In genomic region chr6:125008586-125009128, GRCm38 (mm10) we compare ENCODE assay signal across 8 mouse cellular contexts. TPM values are rescaled to one million over a fixed set of nuclear protein-coding genes. Genes with fewer than 3 reads are reported as not detected.
DNase-seq lines count a peak whose midpoint lies in the region; ATAC-seq and TF ChIP-seq lines count a peak whose summit lies in the region.

No protein-coding gene starts in this region.

- peak; percentile 93 for DNase-seq in Patski (ENCODE audit: low read depth, low spot score)
- DNase-seq in cerebellum, postnatal 14 days, result peak; percentile 96 to 98
- DNase-seq in frontal cortex, postnatal 14 days (ENCODE audit: low spot score in 2 of 2), result peak; percentile 96 to 99
- DNase-seq in layer of hippocampus, postnatal 25 days (ENCODE audit: extremely low spot score in 1 of 2, low spot score in 1 of 2), result peak; percentile 90 to 92
- peak; percentile 100 for DNase-seq in lung, postnatal 25 days (ENCODE audit: low spot score)
- DNase-seq in retina, embryonic 14.5 days (ENCODE audit: low spot score), result peak; percentile 97
- DNase-seq in thymus, postnatal 4 days, result peak; percentile 93

- TF ChIP-seq CTCF in Patski (IDR thresholded peaks at IDR 0.05), result no peak

- peaks cover 52% of the 10 kb centered on the region for H3K4me1 ChIP-seq in hindbrain, embryonic 13.5 days (replicated peaks)

- H3K4me2 ChIP-seq in hindbrain, embryonic 13.5 days, result peak overlapping the region; percentile 76

- H3K9ac ChIP-seq in hindbrain, embryonic 13.5 days, result peak overlapping the region; percentile 90

- no peaks in the 10 kb centered on the region for H3K27me3 ChIP-seq in Patski
- 0 out of 2 replicates have a peak, but pooled peaks cover 5% of the 10 kb centered on the region for H3K27me3 ChIP-seq in hindbrain, embryonic 13.5 days

- H3K4me3 ChIP-seq in hindbrain, embryonic 13.5 days, result peak overlapping the region; percentile 67

- peaks cover 21% of the 10 kb centered on the region for H3K36me3 ChIP-seq in hindbrain, embryonic 13.5 days

- 1% methylated on average over 33 of the region's 34 CpGs for WGBS in hindbrain, embryonic 13.5 days

- ATAC-seq in Patski, result peak; percentile 90
- ATAC-seq in hindbrain, embryonic 13.5 days (ENCODE audit: low FRiP score), result peak; percentile 97

- peak overlapping the region; percentile 99 for H3K27ac ChIP-seq in hindbrain, embryonic 13.5 days

- CTCF ChIA-PET in Patski (lab: Charles Lee), result interaction anchor here (0.9 to 2.4 kb wide), 6 partner anchors 15 to 149 kb away, joined by 3 to 8 read pairs (median 5); partner anchors contain the start of gene Mlf2

- POLR2A ChIA-PET in Patski (lab: Charles Lee), result interaction anchor here (0.5 to 1.7 kb wide), 6 partner anchors 9 to 62 kb away, joined by 3 to 4 read pairs (median 3); partner anchors contain the start of gene Pianp

- in situ Hi-C loops in Patski (cut with MboI; ENCODE audit: low pct_unique_long_range_greater_than_20kb), result no loop called here

- H3K9me3 ChIP-seq in hindbrain, embryonic 13.5 days, result no peaks in the 10 kb centered on the region

RNA-seq across cellular contexts. Expression of gene Zfp384, which starts 0.3 kb away (rescaled TPM):
- polyA plus RNA-seq in Patski (2021), result 53.0 TPM
- polyA plus RNA-seq in hindbrain, embryonic 13.5 days (2015; fragmentation: Nextera tagmentation; extraction: Ambion mirVana), result 17.7 and 20.4 TPM in 2 replicates
- total RNA-seq in layer of hippocampus, postnatal 25 days (2021), result 10 to 100 TPM; 42.4 to 49.6 TPM

RNA-seq across cellular contexts. Expression of gene Pianp, which starts 12.2 kb away (rescaled TPM):
- 12.9 TPM for polyA plus RNA-seq in Patski (2021)
- polyA plus RNA-seq in hindbrain, embryonic 13.5 days (2015; fragmentation: Nextera tagmentation; extraction: Ambion mirVana), result 29.3 and 31.6 TPM in 2 replicates
- total RNA-seq in layer of hippocampus, postnatal 25 days (2021), result 100 to 1,000 TPM; 139 to 188 TPM

RNA-seq across cellular contexts. Expression of gene Ing4, which starts 30.9 kb away (rescaled TPM):
- 77.6 TPM for polyA plus RNA-seq in Patski (2021)
- 168 and 175 TPM in 2 replicates for polyA plus RNA-seq in hindbrain, embryonic 13.5 days (2015; fragmentation: Nextera tagmentation; extraction: Ambion mirVana)
- 10 to 100 TPM; 61.4 to 61.5 TPM for total RNA-seq in layer of hippocampus, postnatal 25 days (2021)

RNA-seq across cellular contexts. Expression of gene Acrbp, which starts 40.8 kb away (rescaled TPM):
- 9.7 TPM for polyA plus RNA-seq in Patski (2021)
- 17.5 and 19.7 TPM in 2 replicates for polyA plus RNA-seq in hindbrain, embryonic 13.5 days (2015; fragmentation: Nextera tagmentation; extraction: Ambion mirVana)
- total RNA-seq in layer of hippocampus, postnatal 25 days (2021), result 10 to 100 TPM in 1 of 2 experiments, 1 to 10 TPM in 1; 8.2 to 12.4 TPM

RNA-seq across cellular contexts. Expression of gene Cops7a, which starts 43.3 kb away (rescaled TPM):
- polyA plus RNA-seq in Patski (2021), result 153 TPM
- 89.3 and 94.5 TPM in 2 replicates for polyA plus RNA-seq in hindbrain, embryonic 13.5 days (2015; fragmentation: Nextera tagmentation; extraction: Ambion mirVana)
- total RNA-seq in layer of hippocampus, postnatal 25 days (2021), result 100 to 1,000 TPM; 144 to 151 TPM

Comparison
In these comparisons a context has a peak if more than half of its experiments do, and no peak if none do; other contexts are left out.
1. Peak in every context shown above with its lines: DNase-seq, ATAC-seq, H3K4me3 ChIP-seq and H3K27ac ChIP-seq.